Mouse (Mus musculus) right cerebral cortex, adult 18-20 months (tissue): ENCODE results near the gene Celf1.

Experiments
- DNase-seq: peaks from one replicate; pipeline ENCODE4 v3.0.0; 2022; ENCODE audit warnings: mixed read lengths

Celf1 gene

GRCm38 (mm10) chr2:91064211-91064610, 124.0 kb downstream of the Celf1 start:
- DNase-seq, result no peak

GRCm38 (mm10) chr2:91065544-91065943, 125.4 kb downstream of the Celf1 start:
- no peak for DNase-seq

GRCm38 (mm10) chr2:91066455-91066854, 126.3 kb downstream of the Celf1 start:
- no peak for DNase-seq

GRCm38 (mm10) chr2:91068162-91068871, 128.1 kb downstream of the Celf1 start:
- no peak for DNase-seq

GRCm38 (mm10) chr2:91068872-91069165, 128.6 kb downstream of the Celf1 start:
- DNase-seq, result no peak
